Comparison of ENCODE assay signal across 9 mouse cellular contexts in the genomic region with DNA sequence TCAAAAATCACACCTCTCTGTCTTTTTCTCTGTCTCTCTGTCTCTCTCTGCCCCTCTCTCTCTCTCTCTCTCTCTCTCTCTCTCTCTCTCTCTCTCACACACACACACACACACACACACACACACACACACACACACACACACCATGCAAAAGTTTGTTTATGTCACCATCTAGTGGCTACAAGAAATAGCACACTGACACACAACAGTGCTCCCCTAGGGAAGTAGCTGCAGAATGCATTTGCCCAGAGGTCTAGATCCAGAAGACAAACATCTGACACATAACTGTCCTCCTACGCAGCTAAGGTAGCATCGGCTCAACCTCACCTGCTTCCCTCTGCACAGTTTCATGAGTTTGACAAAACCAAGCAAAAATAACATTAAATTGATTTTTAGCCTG. TPM values are rescaled to one million over a fixed set of nuclear protein-coding genes. Genes with fewer than 3 reads are reported as not detected.
A peak's percentile ranks its signal among the peaks of the same experiment; 100 is the strongest.
DNase-seq lines count a peak whose midpoint lies in the region; ATAC-seq and TF ChIP-seq lines count a peak whose summit lies in the region.
"Had no signal": no experiment of that assay in that cellular context is flagged by ENCODE, and none has a peak within 500 bp of the region (broad histone marks: within the 10 kb centered on the region; RNA-seq: fewer than 3 reads in every experiment).

No protein-coding gene starts in this region.

- H3K4me3 ChIP-seq in lung, embryonic 14.5 days (ENCODE audit: low read depth, low read length) = no peak overlapping the region
- H3K4me3 ChIP-seq in midbrain, postnatal 0 days (ENCODE audit: low read depth, low read length) = no peak overlapping the region
- H3K4me3 ChIP-seq: limb, embryonic 12.5 days had no signal

- peak; percentile 65 for TF ChIP-seq CTCF in lung, embryonic 14.5 days (IDR thresholded peaks at IDR 0.05; ENCODE audit: low read depth)
- peak; percentile 84 for TF ChIP-seq CTCF in midbrain, postnatal 0 days (IDR thresholded peaks at IDR 0.05)

- H3K9me3 ChIP-seq in lung, embryonic 14.5 days (ENCODE audit: low read depth, low read length) = no peaks in the 10 kb centered on the region
- H3K9me3 ChIP-seq in midbrain, postnatal 0 days (ENCODE audit: low read length) = no peaks in the 10 kb centered on the region
- H3K9me3 ChIP-seq: limb, embryonic 12.5 days had no signal

- no peak overlapping the region for H3K27ac ChIP-seq in lung, embryonic 14.5 days (ENCODE audit: low read depth)
- H3K27ac ChIP-seq in midbrain, postnatal 0 days (ENCODE audit: low read depth, low read length) = no peak overlapping the region
- H3K27ac ChIP-seq: limb, embryonic 12.5 days had no signal

- 73% methylated on average over 2 of the region's 2 CpGs for WGBS in lung, embryonic 14.5 days
- 71% methylated on average over 2 of the region's 2 CpGs for WGBS in midbrain, postnatal 0 days

- ATAC-seq in lung, embryonic 14.5 days (ENCODE audit: insufficient read depth) = no peak
- peak; percentile 63; the same call in 1 of the 2 replicates for ATAC-seq in midbrain, postnatal 0 days (ENCODE audit: low FRiP score)

- H3K9ac ChIP-seq in lung, embryonic 14.5 days = no peak overlapping the region
- no peak overlapping the region for H3K9ac ChIP-seq in midbrain, postnatal 0 days (replicated peaks; ENCODE audit: low read length, poor library complexity, severe bottlenecking)
- H3K9ac ChIP-seq: limb, embryonic 12.5 days had no signal

- H3K4me1 ChIP-seq in lung, embryonic 14.5 days (ENCODE audit: insufficient read depth) = no peaks in the 10 kb centered on the region
- no peaks in the 10 kb centered on the region for H3K4me1 ChIP-seq in midbrain, postnatal 0 days (ENCODE audit: insufficient read depth, low read length)

- H3K36me3 ChIP-seq in lung, embryonic 14.5 days (ENCODE audit: insufficient read depth) = no peaks in the 10 kb centered on the region
- H3K36me3 ChIP-seq in midbrain, postnatal 0 days (ENCODE audit: insufficient read depth, low read length) = no peaks in the 10 kb centered on the region
- H3K36me3 ChIP-seq: limb, embryonic 12.5 days had no signal

- no peak overlapping the region for H3K4me2 ChIP-seq in lung, embryonic 14.5 days
- no peak overlapping the region for H3K4me2 ChIP-seq in midbrain, postnatal 0 days (ENCODE audit: low read depth, low read length, poor library complexity, severe bottlenecking)
- H3K4me2 ChIP-seq: limb, embryonic 12.5 days had no signal

- H3K27me3 ChIP-seq in lung, embryonic 14.5 days (ENCODE audit: insufficient read depth, low read length) = no peaks in the 10 kb centered on the region
- no peaks in the 10 kb centered on the region for H3K27me3 ChIP-seq in midbrain, postnatal 0 days (ENCODE audit: insufficient read depth, low read length)

- DNase-seq in cerebellum, postnatal 14 days = peak; percentile 28 to 33
- no peak for DNase-seq in cerebellum, adult 11 months
- peak; percentile 51 for DNase-seq in lung, embryonic 14.5 days
- no peak for DNase-seq in lung, postnatal 4 days
- peak; percentile 26 for DNase-seq in embryo, embryonic 9.5 days (ENCODE audit: extremely low spot score)
- peak; percentile 66 for DNase-seq in midbrain, postnatal 0 days (ENCODE audit: low spot score)
- no peak for DNase-seq in adrenal gland, postnatal 36 days
- no peak for DNase-seq in c-Kit-positive CD71-positive TER-119-positive erythroid progenitor cells, embryonic 14.5 days (ENCODE audit: low spot score)

RNA-seq across cellular contexts. Expression of a gene that starts 3.9 kb away (rescaled TPM):
- not detected in 2 replicates for polyA plus RNA-seq in lung, embryonic 14.5 days (2014; fragmentation: Nextera tagmentation; extraction: Ambion mirVana)
- not detected in 2 replicates for total RNA-seq in midbrain, postnatal 0 days (2014; rRNA removed)
- not detected in 2 replicates for polyA plus RNA-seq in midbrain, postnatal 0 days (2015; fragmentation: Nextera tagmentation; extraction: Ambion mirVana)
- not detected for total RNA-seq in adrenal gland, postnatal 36 days (2021)
- polyA plus RNA-seq: limb, embryonic 12.5 days had no signal

RNA-seq across cellular contexts. Expression of a gene that starts 20.9 kb away (rescaled TPM):
- not detected in 2 replicates for polyA plus RNA-seq in lung, embryonic 14.5 days (2014; fragmentation: Nextera tagmentation; extraction: Ambion mirVana)
- total RNA-seq in midbrain, postnatal 0 days (2014; rRNA removed) = not detected in 2 replicates
- polyA plus RNA-seq in midbrain, postnatal 0 days (2015; fragmentation: Nextera tagmentation; extraction: Ambion mirVana) = not detected in 2 replicates
- not detected for total RNA-seq in adrenal gland, postnatal 36 days (2021)
- polyA plus RNA-seq: limb, embryonic 12.5 days had no signal

RNA-seq across cellular contexts. Expression of a gene that starts 26.5 kb away (rescaled TPM):
- polyA plus RNA-seq in lung, embryonic 14.5 days (2014; fragmentation: Nextera tagmentation; extraction: Ambion mirVana) = 73.4 and 79.9 TPM in 2 replicates
- 110 and 128 TPM in 2 replicates for total RNA-seq in midbrain, postnatal 0 days (2014; rRNA removed)
- 180 and 182 TPM in 2 replicates for polyA plus RNA-seq in midbrain, postnatal 0 days (2015; fragmentation: Nextera tagmentation; extraction: Ambion mirVana)
- 10 to 100 TPM; 32.8 to 57.0 TPM for total RNA-seq in adrenal gland, postnatal 36 days (2021)

Comparison
In these comparisons a context has a peak if more than half of its experiments do, and no peak if none do; other contexts are left out.
1. DNase-seq: peak in cerebellum, postnatal 14 days (2 of 2), lung, embryonic 14.5 days (single experiment), embryo, embryonic 9.5 days (single experiment) and midbrain, postnatal 0 days (single experiment); none in cerebellum, adult 11 months (single experiment), lung, postnatal 4 days (0 of 2), adrenal gland, postnatal 36 days (0 of 2) and c-Kit-positive CD71-positive TER-119-positive erythroid progenitor cells, embryonic 14.5 days (single experiment).